Mouse (Mus musculus): Measurements from ENCODE around the gene Crct1. TPM values are rescaled to one million over a fixed set of nuclear protein-coding genes. Genes with fewer than 3 reads are reported as not detected.
A peak's percentile ranks its signal among the peaks of the same experiment; 100 is the strongest.

Gene Crct1
- total and polyA plus RNA-seq, 3 experiments = not detected

DNA sequence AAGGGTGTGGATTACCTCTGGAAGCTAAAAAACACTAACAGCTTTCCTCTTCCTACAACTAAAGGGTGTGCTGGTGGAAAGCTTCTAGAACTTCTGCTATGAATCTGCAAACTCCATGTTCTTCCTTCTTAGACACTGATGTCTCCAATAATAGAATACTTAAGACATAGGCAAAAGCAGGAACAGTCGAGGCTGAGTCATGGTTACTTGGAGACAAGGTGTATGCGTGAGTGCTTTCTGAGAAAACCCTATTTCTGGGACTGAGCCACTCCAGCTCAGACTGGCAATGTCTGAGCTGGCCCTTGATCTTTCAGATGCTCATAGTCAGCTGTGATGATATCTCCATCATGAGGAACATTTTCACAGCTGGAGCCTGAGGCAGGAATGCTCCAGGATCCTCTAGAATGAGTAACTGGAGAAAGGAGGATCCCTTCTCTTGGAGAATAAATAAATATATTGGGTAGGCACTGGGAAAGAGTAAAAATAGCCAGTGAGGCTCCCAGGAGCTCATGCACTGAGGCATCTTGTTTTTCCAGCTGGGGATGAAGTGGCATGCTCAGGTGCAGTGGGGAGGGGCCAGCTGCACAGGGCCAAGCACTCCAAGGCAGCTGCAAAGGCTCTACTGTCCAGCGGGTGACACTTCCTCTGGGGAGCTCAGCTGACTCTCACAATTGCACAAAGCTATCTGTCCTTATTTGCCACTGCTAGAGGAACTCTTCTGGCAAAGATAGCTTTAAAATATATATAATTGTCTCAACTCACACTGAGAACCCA lies 8.1 kb upstream of the Crct1 start:
- Histone ChIP-seq H3K36me3 (ENCODE audit: control insufficient read depth, insufficient read depth, low read length) (no peaks in the 10 kb centered on the region), H3K27me3 (ENCODE audit: control insufficient read depth, insufficient read depth, low read length) (no peaks in the 10 kb centered on the region), H3K4me3 (no peak overlapping the region), H3K4me1 (ENCODE audit: control insufficient read depth, insufficient read depth, low read length) (no peaks in the 10 kb centered on the region), H3K27ac (no peak overlapping the region), H3K9ac (ENCODE audit: low read depth, low read length) (no peak overlapping the region), H3K79me2 (replicated peaks; ENCODE audit: control insufficient read depth, insufficient read depth, low read length) (no peaks in the 10 kb centered on the region)
- no peak for DNase-seq
- no peak for TF ChIP-seq CTCF (IDR thresholded peaks at IDR 0.05)
- TF ChIP-seq EP300 (IDR thresholded peaks at IDR 0.05; ENCODE audit: insufficient read depth, low read depth, low read length) = no peak
- TF ChIP-seq POLR2A (IDR thresholded peaks at IDR 0.05; ENCODE audit: insufficient read depth, low read depth, low read length) = no peak
- WGBS = 61% methylated on average over 3 of the region's 3 CpGs
- intact Hi-C loops (cut with DNase I) = no loop called here

DNA sequence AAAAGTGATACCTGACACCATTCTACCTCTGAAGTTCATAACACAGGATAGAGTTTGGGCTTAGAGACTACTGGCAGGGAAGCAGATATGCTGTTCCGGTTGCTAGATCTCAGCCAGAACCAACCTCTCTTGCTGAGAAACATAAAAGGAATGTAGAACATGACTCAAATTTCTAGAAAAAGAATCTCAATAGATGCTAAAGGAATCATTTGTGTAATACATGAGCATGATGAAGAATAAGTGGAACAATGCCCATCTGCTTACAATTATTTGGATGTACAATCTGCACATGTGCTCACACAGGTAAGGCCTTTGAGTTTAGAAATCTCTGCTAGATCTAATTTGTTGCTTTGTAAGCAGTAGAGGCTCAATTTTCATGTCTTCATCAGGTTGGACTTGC lies 5.7 kb upstream of the Crct1 start:
- no peaks in the 10 kb centered on the region for H3K36me3 ChIP-seq (ENCODE audit: control insufficient read depth, insufficient read depth, low read length)
- H3K27me3 ChIP-seq (ENCODE audit: control insufficient read depth, insufficient read depth, low read length) = peaks cover 2% of the 10 kb centered on the region
- intact Hi-C loops (cut with DNase I) = no loop called here
- DNase-seq = no peak
- no peak overlapping the region for H3K27ac ChIP-seq
- no peaks in the 10 kb centered on the region for H3K4me1 ChIP-seq (ENCODE audit: control insufficient read depth, insufficient read depth, low read length)
- no peak overlapping the region for H3K9ac ChIP-seq (ENCODE audit: low read depth, low read length)
- TF ChIP-seq CTCF (IDR thresholded peaks at IDR 0.05) (no peak), EP300 (IDR thresholded peaks at IDR 0.05; ENCODE audit: insufficient read depth, low read depth, low read length) (no peak), POLR2A (IDR thresholded peaks at IDR 0.05; ENCODE audit: insufficient read depth, low read depth, low read length) (no peak)
- 87% methylated on average over 1 of the region's 1 CpGs for WGBS
- H3K79me2 ChIP-seq (replicated peaks; ENCODE audit: control insufficient read depth, insufficient read depth, low read length) = no peaks in the 10 kb centered on the region
- H3K4me3 ChIP-seq = no peak overlapping the region

DNA sequence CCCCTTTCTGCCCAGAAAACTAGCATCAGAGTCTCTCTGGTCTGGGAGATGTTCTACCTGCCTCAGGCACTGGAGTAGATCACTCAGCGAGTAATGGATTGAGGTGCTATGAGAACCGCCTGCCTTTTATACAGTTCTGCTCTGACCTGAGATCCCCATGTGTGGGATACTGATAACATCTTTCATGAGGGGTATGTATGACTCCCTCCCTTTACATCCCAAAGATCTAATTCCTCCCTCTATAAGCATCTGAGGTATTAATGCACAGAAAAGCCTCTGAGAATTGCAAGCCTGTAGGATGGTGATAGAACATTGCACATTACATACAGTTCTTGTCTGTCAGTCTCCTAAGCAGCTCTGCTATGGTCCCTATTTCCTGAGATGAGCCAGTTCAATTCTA lies 3.5 kb upstream of the Crct1 start, which contains the start of gene Lce1m:
Gene Lce1m, minus strand, starts transcription at position 101 of the 400 bp plus-strand sequence.
- H3K36me3 ChIP-seq (ENCODE audit: control insufficient read depth, insufficient read depth, low read length) = no peaks in the 10 kb centered on the region
- H3K27me3 ChIP-seq (ENCODE audit: control insufficient read depth, insufficient read depth, low read length) = peaks cover 2% of the 10 kb centered on the region
- intact Hi-C loops (cut with DNase I) = no loop called here
- no peaks in the 10 kb centered on the region for H3K4me1 ChIP-seq (ENCODE audit: control insufficient read depth, insufficient read depth, low read length)
- H3K4me3 ChIP-seq = no peak within 1 kb of the TSS
- TF ChIP-seq POLR2A (IDR thresholded peaks at IDR 0.05; ENCODE audit: insufficient read depth, low read depth, low read length) = no peak
- TF ChIP-seq EP300 (IDR thresholded peaks at IDR 0.05; ENCODE audit: insufficient read depth, low read depth, low read length) = no peak
- no peak for TF ChIP-seq CTCF (IDR thresholded peaks at IDR 0.05)
- DNase-seq = no peak
- H3K9ac ChIP-seq (ENCODE audit: low read depth, low read length) = no peak within 1 kb of the TSS
- H3K27ac ChIP-seq = no peak within 1 kb of the TSS
- 80% methylated on average over 2 of the region's 2 CpGs for WGBS
- H3K79me2 ChIP-seq (replicated peaks; ENCODE audit: control insufficient read depth, insufficient read depth, low read length) = no peaks in the 10 kb centered on the region

DNA sequence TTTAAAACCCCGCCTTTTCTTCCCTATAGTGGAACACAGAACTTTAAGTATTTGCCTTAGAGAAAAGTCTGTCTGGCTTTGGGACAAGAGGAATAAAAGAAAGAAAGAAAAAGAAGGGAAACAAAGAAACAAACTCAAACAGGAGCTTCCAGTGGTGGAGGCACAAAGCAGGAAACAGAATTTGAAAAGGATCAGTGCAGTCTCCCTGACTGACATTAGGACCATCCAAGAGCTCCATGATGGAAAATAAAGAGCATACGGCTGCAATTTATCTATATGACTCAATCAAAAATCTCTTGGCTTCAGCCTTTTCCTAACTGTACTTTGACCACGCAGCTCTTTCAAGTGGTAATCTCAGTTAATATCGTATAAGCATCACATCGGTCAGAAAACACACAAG lies 616 bp downstream of the Crct1 start:
- Histone ChIP-seq H3K4me3 (peak overlapping the region; percentile 8; the same call in 1 of the 2 replicates), H3K79me2 (replicated peaks; ENCODE audit: control insufficient read depth, insufficient read depth, low read length) (no peaks in the 10 kb centered on the region), H3K27me3 (ENCODE audit: control insufficient read depth, insufficient read depth, low read length) (peaks cover 2% of the 10 kb centered on the region), H3K36me3 (ENCODE audit: control insufficient read depth, insufficient read depth, low read length) (no peaks in the 10 kb centered on the region), H3K9ac (ENCODE audit: low read depth, low read length) (no peak overlapping the region), H3K4me1 (ENCODE audit: control insufficient read depth, insufficient read depth, low read length) (no peaks in the 10 kb centered on the region), H3K27ac (no peak overlapping the region)
- 32% methylated on average over 5 of the region's 5 CpGs for WGBS
- no peak for DNase-seq
- TF ChIP-seq CTCF (IDR thresholded peaks at IDR 0.05) (no peak), EP300 (IDR thresholded peaks at IDR 0.05; ENCODE audit: insufficient read depth, low read depth, low read length) (no peak), POLR2A (IDR thresholded peaks at IDR 0.05; ENCODE audit: insufficient read depth, low read depth, low read length) (no peak)
- intact Hi-C loops (cut with DNase I) = no loop called here

DNA sequence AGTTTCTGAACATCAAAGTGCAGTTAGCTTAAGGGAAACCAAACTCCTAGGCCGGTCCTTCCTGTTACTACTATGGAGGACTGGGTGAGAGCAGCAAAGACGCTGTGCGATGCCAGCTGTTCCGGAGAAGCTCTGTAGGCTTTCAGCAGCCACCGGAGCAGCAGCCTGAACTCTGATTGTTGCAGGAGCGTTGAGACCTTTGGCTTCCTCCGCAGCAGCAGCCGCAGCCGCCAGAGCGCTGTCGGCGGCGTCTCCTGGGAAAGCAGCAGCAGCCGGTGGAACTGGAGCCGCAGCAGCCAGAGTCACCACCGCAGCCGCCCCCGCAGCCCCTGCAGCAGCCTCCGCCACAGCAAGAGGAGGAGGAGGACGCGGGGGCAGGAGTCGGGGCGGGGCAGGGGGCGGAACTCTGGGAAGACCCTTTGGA lies 1.1 kb downstream of the Crct1 start:
- H3K4me3 ChIP-seq = peak overlapping the region; percentile 8; the same call in 1 of the 2 replicates
- H3K27ac ChIP-seq = no peak overlapping the region
- no peaks in the 10 kb centered on the region for H3K4me1 ChIP-seq (ENCODE audit: control insufficient read depth, insufficient read depth, low read length)
- peaks cover 2% of the 10 kb centered on the region for H3K27me3 ChIP-seq (ENCODE audit: control insufficient read depth, insufficient read depth, low read length)
- H3K79me2 ChIP-seq (replicated peaks; ENCODE audit: control insufficient read depth, insufficient read depth, low read length) = no peaks in the 10 kb centered on the region
- TF ChIP-seq EP300 (IDR thresholded peaks at IDR 0.05; ENCODE audit: insufficient read depth, low read depth, low read length) = no peak
- no peak for TF ChIP-seq CTCF (IDR thresholded peaks at IDR 0.05)
- no peak for TF ChIP-seq POLR2A (IDR thresholded peaks at IDR 0.05; ENCODE audit: insufficient read depth, low read depth, low read length)
- H3K36me3 ChIP-seq (ENCODE audit: control insufficient read depth, insufficient read depth, low read length) = no peaks in the 10 kb centered on the region
- whole genome bisulfite sequencing = 1% methylated on average over 24 of the region's 24 CpGs
- intact Hi-C loops (cut with DNase I) = no loop called here
- H3K9ac ChIP-seq (ENCODE audit: low read depth, low read length) = no peak overlapping the region
- peak; percentile 11 to 21 for DNase-seq

DNA sequence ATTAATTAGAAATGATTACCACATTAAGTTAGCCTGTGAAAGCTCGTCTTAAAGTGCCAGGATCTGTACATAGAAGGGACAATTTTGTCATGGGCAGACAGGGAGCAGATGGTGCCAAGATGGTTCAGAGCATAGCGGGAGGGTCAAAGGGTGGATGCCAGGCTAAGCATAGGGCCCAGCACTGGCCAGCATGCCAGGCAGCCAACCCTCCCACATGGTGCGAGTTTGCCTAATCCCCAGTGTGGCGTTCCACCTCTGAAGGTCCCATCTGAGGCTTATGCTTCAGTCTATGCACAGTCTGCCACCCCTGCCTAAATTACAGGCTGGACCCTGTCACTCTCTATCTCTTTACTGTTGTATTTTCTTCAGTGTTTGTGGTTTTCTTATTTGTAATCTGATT lies 12.6 kb downstream of the Crct1 start:
- no peak overlapping the region for H3K27ac ChIP-seq
- no peak for TF ChIP-seq CTCF (IDR thresholded peaks at IDR 0.05)
- no peak for TF ChIP-seq EP300 (IDR thresholded peaks at IDR 0.05; ENCODE audit: insufficient read depth, low read depth, low read length)
- no peak for TF ChIP-seq POLR2A (IDR thresholded peaks at IDR 0.05; ENCODE audit: insufficient read depth, low read depth, low read length)
- no peaks in the 10 kb centered on the region for H3K27me3 ChIP-seq (ENCODE audit: control insufficient read depth, insufficient read depth, low read length)
- H3K79me2 ChIP-seq (replicated peaks; ENCODE audit: control insufficient read depth, insufficient read depth, low read length) = no peaks in the 10 kb centered on the region
- intact Hi-C loops (cut with DNase I) = no loop called here
- WGBS = 66% methylated on average over 4 of the region's 4 CpGs
- H3K4me1 ChIP-seq (ENCODE audit: control insufficient read depth, insufficient read depth, low read length) = no peaks in the 10 kb centered on the region
- no peak overlapping the region for H3K4me3 ChIP-seq
- no peaks in the 10 kb centered on the region for H3K36me3 ChIP-seq (ENCODE audit: control insufficient read depth, insufficient read depth, low read length)
- no peak for DNase-seq
- H3K9ac ChIP-seq (ENCODE audit: low read depth, low read length) = no peak overlapping the region
